Mouse (Mus musculus) forebrain, embryonic 15.5 days (tissue): ENCODE measurements around the gene Zfp74. TPM values are rescaled to one million over a fixed set of nuclear protein-coding genes. Genes with fewer than 3 reads are reported as not detected.
A peak's percentile ranks its signal among the peaks of the same experiment; 100 is the strongest.

Source experiments
- ATAC-seq: fragments of 200-750 bp; cut with Nextera tagmentation; replicated peaks from 2 replicates; pipeline ENCODE4 v1.8.0; 2017; ENCODE audit warnings: mild to moderate bottlenecking, moderate TSS enrichment, moderate library complexity
- H3K27ac ChIP-seq: fragments of 300-500 bp; sonication (generic); replicated peaks from 2 replicates; pipeline ENCODE4 v1.5.1; 2015; ENCODE audit warnings: mild to moderate bottlenecking, inconsistent platforms
- H3K27me3 ChIP-seq: fragments of 300-500 bp; sonication (generic); 2 replicates; pipeline ENCODE4 v1.6.1; 2015; ENCODE audit warnings: inconsistent platforms
- H3K36me3 ChIP-seq: fragments of 300-500 bp; sonication (generic); 2 replicates; pipeline ENCODE4 v1.6.1; 2015; ENCODE audit warnings: mild to moderate bottlenecking, inconsistent platforms
- H3K4me1 ChIP-seq: fragments of 300-500 bp; sonication (generic); 2 replicates; pipeline ENCODE4 v1.6.1; 2015; ENCODE audit warnings: inconsistent platforms
- H3K4me2 ChIP-seq: fragments of 300-500 bp; sonication (generic); replicated peaks from 2 replicates; pipeline ENCODE4 v1.6.1; 2015; ENCODE audit warnings: mild to moderate bottlenecking, inconsistent platforms
- H3K4me3 ChIP-seq: fragments of 300-500 bp; sonication (generic); 2 replicates; pipeline ENCODE4 v1.5.1; 2015; ENCODE audit warnings: mild to moderate bottlenecking, inconsistent platforms
- H3K9ac ChIP-seq: fragments of 300-500 bp; sonication (generic); replicated peaks from 2 replicates; pipeline ENCODE4 v1.6.1; 2015; ENCODE audit warnings: mild to moderate bottlenecking, inconsistent platforms
- H3K9me3 ChIP-seq: fragments of 300-500 bp; sonication (generic); 2 replicates; pipeline ENCODE4 v1.6.1; 2016; ENCODE audit warnings: inconsistent platforms
- WGBS: fragments of 180-500 bp; shearing (Covaris S2); methylation state at CpG from one replicate; pipeline ENCODE4 v1.1.7; 2015; ENCODE audit warnings: mixed read lengths; 5-methylcytosine and 5-hydroxymethylcytosine counted together
- microRNA-seq: library from miRNA; unstranded; fragments of <30 nt; microRNA quantifications from one replicate; pipeline ENCODE4, GENCODE M21; 2016
- polyA plus RNA-seq: library from polyadenylated mRNA; unstranded; fragments of >200 nt; fragmentation: Nextera tagmentation; extraction: Ambion mirVana; gene quantifications from 2 replicates; pipeline ENCODE4 v1.2.1, GENCODE M21; 2015

The Zfp74 gene
- polyA plus RNA-seq, 1 experiment from 2014 or later: 25.1 TPM

DNA sequence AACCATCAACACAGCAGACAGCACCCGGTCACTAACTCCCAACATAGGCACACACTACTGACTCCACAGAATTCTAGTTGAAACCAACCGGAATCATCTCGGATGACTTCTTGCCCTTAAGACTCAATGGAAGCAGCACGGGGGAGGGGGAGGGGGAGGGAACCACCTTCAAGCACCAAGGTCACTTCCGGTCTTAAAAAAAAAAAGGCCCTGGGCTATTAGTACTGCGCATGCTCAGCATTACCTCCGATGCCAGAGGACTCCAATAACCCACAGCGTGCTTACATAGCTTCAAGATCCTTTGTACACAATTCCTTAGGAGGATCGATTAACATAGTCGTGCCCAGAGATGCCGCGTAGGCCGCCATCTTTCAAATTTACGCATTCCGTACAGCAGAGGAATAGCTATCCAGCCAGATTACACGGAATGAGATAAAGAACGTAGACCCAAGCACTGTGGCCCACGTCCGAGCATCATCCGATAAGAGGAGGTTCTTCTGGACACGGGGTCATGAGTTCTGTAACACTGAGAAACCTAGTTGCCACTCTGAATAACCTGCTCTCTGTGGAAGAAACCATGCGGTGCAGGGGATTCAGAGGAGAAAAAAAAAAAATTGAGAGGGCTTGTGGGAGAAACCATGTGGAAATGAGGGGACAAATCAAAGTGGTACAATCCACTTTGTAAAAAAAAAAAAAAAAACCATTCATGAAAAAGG is 47.8 kb downstream of the Zfp74 start, which contains the start of gene Zfp27:
Gene Zfp27, minus strand, starts transcription at position 607 of the 716 bp plus-strand sequence.
- Histone ChIP-seq H3K9me3 (no peaks in the 10 kb centered on the region), H3K9ac (peak within 1 kb of the TSS; percentile 79), H3K36me3 (peaks cover 20% of the 10 kb centered on the region), H3K27ac (peak within 1 kb of the TSS; percentile 99), H3K4me2 (peak within 1 kb of the TSS; percentile 66), H3K27me3 (no peaks in the 10 kb centered on the region), H3K4me1 (peaks cover 38% of the 10 kb centered on the region), H3K4me3 (peak within 1 kb of the TSS; percentile 71)
- peak; percentile 87 for ATAC-seq
- under 1% methylated on average over 22 of the region's 22 CpGs for WGBS

DNA sequence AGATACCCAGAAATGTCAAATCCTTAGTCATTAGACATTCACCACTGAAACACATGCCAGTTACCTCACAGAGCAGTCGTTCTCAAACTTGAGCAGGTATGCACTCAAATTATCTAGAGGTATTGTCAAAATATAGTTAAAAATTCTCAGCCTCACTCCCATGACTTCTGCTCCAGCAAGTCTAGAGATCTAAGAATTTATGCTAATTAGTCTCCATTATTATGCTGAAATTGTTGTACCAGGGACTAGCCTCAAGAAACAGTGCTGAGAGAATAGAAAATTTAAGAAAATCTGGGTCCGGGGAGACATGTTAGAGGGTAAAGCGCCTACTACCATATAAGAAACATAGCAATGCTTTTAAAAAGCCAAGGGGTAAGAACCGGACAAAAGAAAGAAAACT is 49.8 kb downstream of the Zfp74 start:
- Histone ChIP-seq H3K9ac (no peak overlapping the region), H3K36me3 (peaks cover 36% of the 10 kb centered on the region), H3K9me3 (no peaks in the 10 kb centered on the region), H3K27ac (no peak overlapping the region), H3K4me3 (no peak overlapping the region), H3K27me3 (no peaks in the 10 kb centered on the region), H3K4me1 (peaks cover 19% of the 10 kb centered on the region), H3K4me2 (no peak overlapping the region)
- WGBS: 94% methylated on average over 4 of the region's 4 CpGs
- no peak for ATAC-seq

DNA sequence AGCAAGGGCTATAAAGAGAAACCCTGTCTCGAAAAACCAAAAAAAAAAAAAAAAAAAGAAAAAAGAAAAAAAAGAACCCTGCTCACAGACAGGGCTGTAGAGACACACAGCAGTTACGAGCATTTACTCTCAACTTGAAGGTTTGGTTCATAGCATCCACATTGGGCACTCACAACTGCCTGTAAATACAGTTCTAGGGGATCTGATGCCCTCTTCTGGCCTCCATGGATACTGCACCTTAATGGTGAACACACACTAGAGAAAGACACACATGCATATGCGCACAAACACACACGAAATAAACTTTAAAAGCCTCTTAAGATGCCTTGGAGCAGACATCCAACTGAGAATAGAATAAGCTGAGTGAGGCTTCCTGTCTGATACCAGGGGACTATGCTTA is 55.5 kb downstream of the Zfp74 start:
- Histone ChIP-seq H3K36me3 (peaks cover 88% of the 10 kb centered on the region), H3K4me2 (no peak overlapping the region), H3K27ac (no peak overlapping the region), H3K4me1 (no peaks in the 10 kb centered on the region), H3K27me3 (no peaks in the 10 kb centered on the region), H3K9ac (no peak overlapping the region), H3K4me3 (no peak overlapping the region), H3K9me3 (peaks cover 18% of the 10 kb centered on the region)
- WGBS: 92% methylated on average over 4 of the region's 4 CpGs
- ATAC-seq: no peak

- Histone ChIP-seq H3K4me2 (no peak overlapping the region), H3K27me3 (no peaks in the 10 kb centered on the region), H3K9ac (no peak overlapping the region), H3K36me3 (peaks cover 82% of the 10 kb centered on the region), H3K9me3 (peaks cover 21% of the 10 kb centered on the region), H3K4me3 (no peak overlapping the region), H3K4me1 (no peaks in the 10 kb centered on the region), H3K27ac (no peak overlapping the region)
- WGBS: 97% methylated on average over 4 of the region's 4 CpGs
- no peak for ATAC-seq
These were observed 61.1 kb downstream of the Zfp74 start for GRCm38 (mm10) chr7:29892756-29893155.

DNA sequence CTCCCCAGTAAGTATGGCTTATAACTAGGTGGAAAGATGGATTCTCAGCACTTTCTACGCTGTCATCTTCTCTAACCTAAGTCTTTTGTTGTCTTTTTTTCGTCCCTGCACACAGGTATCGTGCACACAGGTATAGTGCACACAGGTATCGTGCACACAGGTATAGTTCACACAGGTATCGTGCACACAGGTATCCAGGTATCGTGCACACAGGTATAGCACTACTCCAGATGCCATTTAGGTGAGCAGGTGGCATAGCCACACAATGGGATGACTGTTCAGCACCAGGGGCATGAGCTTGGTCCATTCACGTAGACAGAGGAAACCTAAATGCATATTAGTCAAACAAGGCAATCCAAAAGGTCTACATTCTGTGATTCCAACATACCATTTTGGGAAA is 63.4 kb downstream of the Zfp74 start:
- no peak overlapping the region for H3K9ac ChIP-seq
- H3K4me1 ChIP-seq: no peaks in the 10 kb centered on the region
- WGBS: 97% methylated on average over 7 of the region's 7 CpGs
- peaks cover 31% of the 10 kb centered on the region for H3K9me3 ChIP-seq
- peaks cover 60% of the 10 kb centered on the region for H3K36me3 ChIP-seq
- H3K27ac ChIP-seq: no peak overlapping the region
- no peak overlapping the region for H3K4me2 ChIP-seq
- no peaks in the 10 kb centered on the region for H3K27me3 ChIP-seq
- no peak for ATAC-seq
- no peak overlapping the region for H3K4me3 ChIP-seq

GRCm38 (mm10) chr7:29880916-29881315 is 73.0 kb downstream of the Zfp74 start:
- WGBS: 91% methylated on average over 7 of the region's 7 CpGs
- no peak overlapping the region for H3K4me3 ChIP-seq
- no peaks in the 10 kb centered on the region for H3K4me1 ChIP-seq
- H3K27ac ChIP-seq: no peak overlapping the region
- no peak overlapping the region for H3K9ac ChIP-seq
- H3K4me2 ChIP-seq: no peak overlapping the region
- H3K9me3 ChIP-seq: peaks cover 15% of the 10 kb centered on the region; the same call in 1 of the 2 replicates
- ATAC-seq: no peak
- H3K27me3 ChIP-seq: no peaks in the 10 kb centered on the region
- H3K36me3 ChIP-seq: peaks cover 21% of the 10 kb centered on the region

Small RNAs within 50 kb of the gene (microRNA-seq; reads per million reads assigned to microRNA genes)
- not detected for gene Mir7668

Other genes starting within 250 kb of the Zfp74 start
- gene Catsperg2, start 227.1 kb downstream of the Zfp74 start, polyA plus RNA-seq: 0.19 and 0.49 TPM in 2 replicates
- 19.2 and 20.8 TPM in 2 replicates for gene Zfp84, start 185.5 kb downstream of the Zfp74 start, polyA plus RNA-seq
- gene Zfp30, start 170.1 kb downstream of the Zfp74 start, polyA plus RNA-seq: 17.1 and 17.3 TPM in 2 replicates
- gene Zfp790, start 138.0 kb downstream of the Zfp74 start, polyA plus RNA-seq: 31.5 and 32.0 TPM in 2 replicates
- gene Zfp940, start 100.4 kb downstream of the Zfp74 start, polyA plus RNA-seq: 15.0 and 16.3 TPM in 2 replicates
- 19.0 and 19.3 TPM in 2 replicates for gene Zfp420, start 94.1 kb downstream of the Zfp74 start, polyA plus RNA-seq
- 17.0 and 17.7 TPM in 2 replicates for gene Zfp27, start 47.5 kb downstream of the Zfp74 start, polyA plus RNA-seq
- gene Zfp383, start 45.9 kb downstream of the Zfp74 start, polyA plus RNA-seq: 6.5 and 6.6 TPM in 2 replicates
- 5.0 and 5.5 TPM in 2 replicates for gene Zfp568, start 29.9 kb upstream of the Zfp74 start, polyA plus RNA-seq
- 12.1 and 14.3 TPM in 2 replicates for gene Zfp14, start 97.3 kb upstream of the Zfp74 start, polyA plus RNA-seq
- gene Zfp82, start 118.8 kb upstream of the Zfp74 start, polyA plus RNA-seq: 14.3 and 14.7 TPM in 2 replicates
- gene Gm26920, start 136.3 kb upstream of the Zfp74 start, polyA plus RNA-seq: 2.3 and 2.4 TPM in 2 replicates
- 21.0 and 22.5 TPM in 2 replicates for gene Zfp566, start 136.4 kb upstream of the Zfp74 start, polyA plus RNA-seq
- gene Zfp260, start 140.7 kb upstream of the Zfp74 start, polyA plus RNA-seq: 112 and 122 TPM in 2 replicates
- gene Zfp382, start 167.9 kb upstream of the Zfp74 start, polyA plus RNA-seq: 24.9 and 25.5 TPM in 2 replicates
- gene Zfp146, start 215.7 kb upstream of the Zfp74 start, polyA plus RNA-seq: 16.1 and 18.4 TPM in 2 replicates
- 3.3 and 4.2 TPM in 2 replicates for gene Cox7a1, start 230.1 kb upstream of the Zfp74 start, polyA plus RNA-seq
- gene Capns1, start 244.7 kb upstream of the Zfp74 start, polyA plus RNA-seq: 62.5 and 67.8 TPM in 2 replicates